Mouse (Mus musculus) adrenal gland, adult 10 weeks (tissue): ENCODE results near the gene Haao. TPM values are rescaled to one million over a fixed set of nuclear protein-coding genes. Genes with fewer than 3 reads are reported as not detected.

Experiments used
- polyA plus RNA-seq: library from polyadenylated mRNA; stranded (reverse); fragments of 350-450 nt; fragmentation: Illumina TruSeq; extraction: RNeasy Lipid Tissue Mini Kit (QIAGEN cat#74804); gene quantifications from one replicate; pipeline ENCODE4 v1.2.3, GENCODE M21; 2014; ENCODE audit warnings: low read depth, low replicate concordance

The Haao gene
- polyA plus RNA-seq: not detected

DNA sequence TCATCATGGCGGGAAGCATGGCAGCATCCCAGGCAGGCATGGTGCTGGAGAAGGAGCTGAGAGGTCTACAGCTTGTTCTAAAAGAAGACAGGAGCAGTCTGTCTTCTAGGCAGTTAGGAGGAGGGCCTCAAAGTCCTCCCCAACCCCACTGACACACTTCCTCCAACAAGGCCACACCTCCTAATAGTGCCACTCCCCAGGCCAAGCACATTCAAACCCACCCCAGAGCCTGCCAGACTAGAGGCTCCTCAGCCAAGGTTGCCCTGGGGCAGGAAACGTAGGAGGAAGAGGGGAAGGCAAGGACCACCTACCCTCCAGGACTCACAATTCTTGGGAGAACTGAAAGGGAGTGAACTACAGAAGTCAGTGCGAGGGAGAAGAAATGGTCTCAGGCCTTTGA is at the start of gene Haao:
Gene Haao (minus strand): TSS at position 149 of the 400 bp plus-strand sequence.

Other genes starting within 250 kb of the Haao start
- 2.4 TPM for gene Kcng3, start 216.1 kb downstream of the Haao start, polyA plus RNA-seq
- gene Mta3, start 141.8 kb downstream of the Haao start, polyA plus RNA-seq: 35.7 TPM